Mouse (Mus musculus) heart, postnatal 25 days (tissue): ENCODE measurements around the gene Eipr1. TPM values are rescaled to one million over a fixed set of nuclear protein-coding genes. Genes with fewer than 3 reads are reported as not detected.
"Not testable (repeated sequence)": the region's sequence is repeated elsewhere in the genome, so short reads cannot be mapped to it uniquely, and the experiment has no call there.

Experiments
- DNase-seq: peaks from one replicate; pipeline ENCODE4 v3.0.0; 2022; ENCODE audit warnings: low spot score
- intact Hi-C: fragments of 180-260 bp; cut with DNase I; formaldehyde crosslinking; loops from one replicate; pipeline ENCODE4 v1.15.1; 2025
- total RNA-seq, 2 experiments: library from RNA; stranded (reverse); gene quantifications; 2 replicates each; pipeline ENCODE4 v1.2.3; 2021

The Eipr1 gene
- 1 to 10 TPM; 8.5 to 9.4 TPM for total RNA-seq

DNA sequence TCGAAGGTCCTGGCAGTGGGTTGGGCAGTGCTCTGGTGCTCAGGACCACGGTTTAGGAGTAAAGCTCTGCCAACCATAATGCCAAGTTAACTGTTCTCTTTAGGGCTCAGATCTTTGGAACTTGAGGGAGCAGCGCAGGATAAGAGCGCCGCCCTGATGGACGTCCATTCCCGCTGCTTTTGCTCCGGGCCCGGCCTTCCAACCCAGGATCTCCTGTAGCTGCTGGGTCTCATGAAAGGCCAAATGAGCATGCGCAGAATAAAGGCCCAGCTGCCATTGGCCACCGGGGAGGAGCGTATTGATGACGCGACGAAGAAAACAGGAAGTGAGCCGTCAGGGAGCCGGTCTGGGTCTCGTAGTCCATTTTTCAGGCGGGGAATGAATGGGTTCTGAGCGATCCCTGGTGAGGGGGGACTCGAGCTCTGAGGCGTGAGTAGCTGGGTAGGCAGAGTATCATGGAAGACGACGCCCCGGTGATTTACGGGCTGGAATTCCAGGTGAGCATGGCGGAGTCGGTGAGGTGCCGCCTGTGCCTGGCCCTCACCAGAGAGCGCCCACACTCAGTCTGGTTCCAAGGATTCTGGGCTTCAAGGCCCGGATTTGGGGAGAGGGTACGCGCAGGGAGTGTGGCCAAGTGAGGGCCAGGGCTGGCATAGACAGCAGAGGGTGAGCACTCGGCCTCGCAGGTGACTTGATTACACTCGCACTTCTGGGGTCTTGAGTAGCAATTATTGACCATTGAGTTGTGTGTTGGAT is at the start of gene Eipr1:
Gene Eipr1 (plus strand): TSS at position 296 of the 756 bp plus-strand sequence.
- intact Hi-C loops = loop anchor here (5.0 kb wide), 2 partner anchors 99 to 541 kb away; no protein-coding TSS in a partner anchor
- peak; percentile 83 for DNase-seq

DNA sequence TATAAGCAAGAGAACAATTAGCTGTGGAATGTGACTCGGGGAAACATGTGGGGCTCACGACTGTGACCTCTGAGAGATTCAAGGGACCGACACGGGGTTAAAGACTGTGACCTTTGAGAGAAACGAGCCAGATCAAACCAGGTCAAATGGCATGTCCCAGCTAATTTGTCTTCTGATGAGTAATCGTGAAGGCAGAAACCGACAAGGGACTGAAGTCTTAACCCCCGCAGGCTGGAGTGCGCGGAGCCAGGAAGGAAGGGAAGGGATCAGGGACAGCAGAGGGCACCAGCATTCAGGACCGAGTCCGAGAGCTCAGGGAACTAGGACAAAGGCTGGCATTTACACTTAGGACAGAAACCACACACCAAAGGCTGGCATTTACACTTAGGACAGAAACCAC is 47.2 kb upstream of the Eipr1 start:
- intact Hi-C loops = loop anchor here (5.0 to 10.0 kb wide), 2 partner anchors 128 to 430 kb away; no protein-coding TSS in a partner anchor
- DNase-seq = no peak

DNA sequence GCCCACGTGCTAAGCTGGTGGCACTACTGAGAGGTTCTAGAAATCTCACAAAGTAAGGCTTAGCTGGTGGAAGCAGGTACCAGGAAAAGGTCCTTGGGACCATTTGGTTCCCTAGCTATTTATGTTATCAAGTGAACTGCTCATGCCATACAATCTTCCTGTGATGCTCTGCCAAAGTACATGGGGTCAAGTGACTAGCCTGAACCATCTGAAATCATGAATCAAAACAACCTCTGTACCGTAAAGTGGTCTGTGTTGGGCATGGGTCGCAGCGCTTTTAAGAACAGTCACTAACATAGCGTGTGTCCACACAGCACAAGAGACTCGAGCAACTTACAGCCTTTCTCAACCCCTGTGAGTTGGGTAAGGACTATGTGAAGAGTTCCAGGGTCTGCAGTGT is 46.4 kb upstream of the Eipr1 start:
- intact Hi-C loops = loop anchor here (10.0 kb wide), 1 partner anchor 430 kb away; no protein-coding TSS in a partner anchor
- no peak for DNase-seq

DNA sequence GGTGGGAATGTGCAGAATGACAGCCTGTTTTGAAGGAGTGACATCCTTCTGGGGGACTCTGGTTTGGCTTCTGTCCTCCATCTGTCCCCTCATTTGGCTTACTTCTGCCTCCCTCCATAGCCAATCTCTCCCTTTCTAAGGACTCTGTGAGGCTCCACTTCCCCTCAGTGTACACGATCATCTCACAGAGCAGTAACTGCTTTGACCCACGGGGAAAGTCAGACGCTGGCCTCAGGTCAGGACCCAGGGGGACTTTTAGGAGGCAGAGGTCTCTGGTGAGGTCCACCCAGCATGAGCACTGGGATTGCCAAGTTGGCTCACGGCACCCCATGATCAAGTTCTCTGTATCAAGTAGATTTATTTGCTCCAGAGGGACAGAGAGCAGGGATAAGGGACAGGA is 43.4 kb upstream of the Eipr1 start:
- no peak for DNase-seq
- intact Hi-C loops = loop anchor here (10.0 kb wide), 1 partner anchor 427 kb away; no protein-coding TSS in a partner anchor

DNA sequence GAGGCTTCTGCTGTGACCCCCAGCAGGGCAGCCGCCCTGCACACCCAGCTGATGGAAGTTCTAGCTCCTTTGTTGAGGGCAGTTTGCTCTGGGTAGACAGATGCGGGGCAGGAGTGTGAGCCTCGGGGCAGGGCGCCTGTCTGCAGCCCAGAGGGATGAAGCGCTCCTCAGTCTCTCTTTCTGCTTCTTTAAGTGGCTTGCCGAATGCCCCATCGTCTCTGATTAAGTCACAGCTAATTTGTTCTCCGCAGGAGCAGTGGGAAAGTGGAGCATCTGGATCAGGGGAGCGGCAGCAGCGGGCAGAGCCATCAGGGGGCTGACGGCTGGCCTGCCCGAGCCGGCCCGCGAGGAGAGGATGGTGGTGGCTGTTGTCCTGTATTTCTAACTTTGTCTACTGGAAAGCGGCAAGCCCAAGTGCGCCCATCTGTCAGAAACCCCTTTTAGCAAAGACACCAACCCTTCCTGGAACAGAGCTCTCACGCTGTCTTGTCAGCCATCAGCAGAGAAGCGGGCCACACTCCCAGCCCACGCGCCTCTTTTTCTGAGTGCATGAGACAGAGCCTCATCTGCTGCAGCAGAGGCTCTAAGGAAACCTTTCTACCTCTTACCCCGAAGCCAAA is 40.9 kb upstream of the Eipr1 start:
- no peak for DNase-seq
- intact Hi-C loops = no loop called here

DNA sequence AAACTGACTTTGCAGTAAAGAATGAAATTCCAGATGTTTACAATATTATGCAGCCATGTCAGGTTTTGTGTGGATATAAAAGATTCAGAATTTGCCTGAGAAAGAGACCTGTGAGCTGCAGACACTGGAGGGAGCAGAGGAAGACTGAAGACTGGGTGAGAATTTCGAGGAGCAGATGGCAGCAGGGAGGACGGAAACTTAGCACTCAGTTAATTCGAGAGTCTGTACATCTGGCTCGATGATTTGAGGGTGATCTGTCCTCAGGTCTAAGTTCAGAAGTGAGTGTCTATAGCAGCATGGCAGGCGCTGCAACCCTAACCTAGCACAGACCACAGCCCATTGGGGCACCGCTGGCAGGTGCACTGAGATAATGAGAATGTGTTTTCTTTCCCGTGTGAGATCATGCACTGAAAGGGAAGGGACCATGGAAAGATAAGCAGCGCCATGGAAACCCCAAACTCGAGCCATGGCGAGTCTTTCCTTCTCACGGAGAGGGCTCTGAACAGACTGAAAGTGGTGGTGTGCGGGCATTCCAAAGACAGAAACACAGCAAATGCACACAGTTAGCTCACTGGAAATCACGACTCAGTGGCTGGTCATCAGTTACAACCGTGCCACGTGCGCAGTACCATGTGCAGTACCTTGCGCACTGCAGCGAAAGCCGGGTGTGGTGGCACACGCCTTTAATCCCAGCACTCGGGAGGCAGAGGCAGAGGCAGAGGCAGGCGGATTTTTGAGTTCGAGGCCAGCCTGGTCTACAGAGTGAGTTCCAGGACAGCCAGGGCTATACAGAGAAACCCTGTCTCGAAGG is 36.6 kb upstream of the Eipr1 start:
- no peak for DNase-seq
- intact Hi-C loops = no loop called here

DNA sequence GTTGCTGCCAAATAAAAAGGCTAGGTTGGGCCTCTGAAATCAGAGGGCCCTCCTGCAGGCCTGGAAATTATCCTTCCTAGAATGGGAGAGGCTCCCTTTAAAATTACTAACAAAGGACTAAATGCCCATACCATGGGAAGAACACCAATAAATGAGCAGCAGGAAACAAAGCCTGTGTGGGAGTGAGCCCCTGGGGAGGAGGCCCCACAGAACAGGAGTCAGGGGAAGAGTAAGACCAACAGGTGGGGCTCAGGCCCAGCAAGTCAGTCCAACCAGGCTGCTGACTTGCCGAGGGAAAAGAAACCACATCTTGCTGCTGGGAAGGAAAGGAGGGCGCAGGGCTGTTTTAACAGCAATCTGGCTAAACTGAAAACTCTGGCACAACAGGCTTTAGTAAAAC is 34.5 kb upstream of the Eipr1 start:
- intact Hi-C loops = no loop called here
- DNase-seq = no peak

DNA sequence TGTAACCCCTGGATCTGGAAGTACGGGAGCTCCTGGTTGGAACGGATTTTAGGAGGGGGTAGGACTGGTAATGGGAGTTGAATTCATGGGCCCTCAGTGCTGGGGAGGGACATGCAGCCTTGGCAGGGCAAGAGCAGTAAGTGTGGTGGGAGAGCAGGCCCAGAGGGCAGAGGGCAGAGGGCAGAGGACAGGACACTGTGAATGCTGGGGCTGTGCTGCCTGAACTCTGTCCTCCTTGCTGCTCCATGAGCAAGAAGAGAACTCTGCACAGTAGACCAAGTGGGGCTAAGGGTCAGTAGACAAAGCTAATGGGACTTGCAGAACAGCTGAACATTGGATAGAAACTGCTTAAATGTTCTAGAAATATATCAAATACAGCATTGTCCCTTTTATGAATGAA is 33.5 kb upstream of the Eipr1 start:
- DNase-seq = no peak
- intact Hi-C loops = no loop called here

DNA sequence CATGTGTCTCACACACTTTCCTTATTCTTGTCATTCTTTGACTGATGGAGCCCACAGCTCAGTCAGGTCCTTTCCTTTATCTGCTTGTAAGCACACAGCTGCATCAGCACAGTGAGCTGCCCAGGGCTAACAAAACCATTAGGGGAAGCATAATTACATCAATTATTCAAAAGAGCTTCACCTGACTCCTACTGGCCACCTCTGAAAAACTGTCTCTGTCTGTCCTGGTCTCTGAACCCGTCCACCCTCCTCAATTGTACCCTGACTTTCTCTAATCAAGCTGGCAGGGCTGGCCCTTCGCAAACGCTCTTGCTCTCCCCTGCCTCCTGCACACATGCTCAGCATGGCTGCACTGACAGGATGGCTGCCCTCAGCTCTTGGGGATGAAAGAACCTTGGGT is 27.2 kb upstream of the Eipr1 start:
- intact Hi-C loops = no loop called here

DNA sequence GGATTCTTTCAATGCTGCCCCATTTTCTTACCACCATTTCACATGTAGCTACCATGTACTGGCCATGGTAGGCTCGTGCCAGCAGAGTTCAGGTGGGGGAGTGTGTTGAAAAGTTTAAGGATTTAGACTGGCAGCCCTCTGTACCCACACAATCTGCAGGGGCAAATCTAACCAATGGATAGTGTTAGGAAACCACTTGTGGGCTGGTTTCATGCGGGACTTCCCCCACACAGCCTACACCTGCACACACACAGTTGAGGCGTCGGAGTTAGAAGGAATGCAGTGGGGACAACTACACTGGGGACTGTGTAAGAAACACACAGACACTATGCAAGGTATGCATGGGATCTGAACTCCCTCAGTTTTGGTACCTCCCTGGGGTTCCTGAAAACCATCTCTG is 25.4 kb upstream of the Eipr1 start:
- intact Hi-C loops = no loop called here
- DNase-seq = no peak

More for the DNA sequence above, 27.2 kb upstream of the Eipr1 start:
- no peak for DNase-seq

DNA sequence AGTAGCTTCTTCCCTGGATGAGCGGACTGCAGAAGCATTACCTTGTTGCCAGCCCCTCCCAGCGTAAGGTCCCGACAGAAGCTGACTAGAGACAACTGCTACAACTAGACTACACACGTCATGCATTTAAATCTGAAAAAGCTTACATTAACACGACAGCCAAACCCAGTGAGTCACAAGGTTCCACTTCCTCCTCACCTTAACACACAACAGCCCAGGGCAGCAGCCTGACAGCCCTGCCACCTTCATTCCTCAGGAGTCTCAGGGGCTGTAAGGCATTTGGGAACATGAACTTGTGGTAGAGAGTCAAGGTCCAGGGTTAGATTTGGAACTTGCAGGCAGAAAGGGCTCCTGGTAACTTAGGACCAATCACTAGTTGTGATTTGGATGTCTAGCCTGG is 24.5 kb upstream of the Eipr1 start:
- intact Hi-C loops = no loop called here
- DNase-seq = no peak

DNA sequence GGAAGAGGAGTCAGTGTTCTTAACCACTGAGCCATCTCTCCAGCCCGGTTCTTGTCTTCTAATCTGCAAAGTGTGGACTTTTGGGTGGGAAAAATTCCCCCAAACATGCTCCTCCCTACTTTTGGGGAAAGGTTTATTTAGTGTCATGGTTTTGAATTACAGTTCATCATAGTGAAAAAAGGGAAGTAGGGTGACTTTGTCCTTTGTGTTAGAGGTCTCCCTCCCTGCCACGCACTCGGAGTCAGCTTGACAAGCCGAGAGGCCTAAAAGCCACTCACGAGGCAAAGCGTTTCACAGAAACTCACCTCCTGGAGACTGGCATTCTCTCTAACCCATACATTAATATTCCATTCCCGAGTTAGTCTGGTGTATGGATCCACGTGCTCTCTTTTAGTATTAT is 19.0 kb upstream of the Eipr1 start:
- intact Hi-C loops = no loop called here
- DNase-seq = no peak

DNA sequence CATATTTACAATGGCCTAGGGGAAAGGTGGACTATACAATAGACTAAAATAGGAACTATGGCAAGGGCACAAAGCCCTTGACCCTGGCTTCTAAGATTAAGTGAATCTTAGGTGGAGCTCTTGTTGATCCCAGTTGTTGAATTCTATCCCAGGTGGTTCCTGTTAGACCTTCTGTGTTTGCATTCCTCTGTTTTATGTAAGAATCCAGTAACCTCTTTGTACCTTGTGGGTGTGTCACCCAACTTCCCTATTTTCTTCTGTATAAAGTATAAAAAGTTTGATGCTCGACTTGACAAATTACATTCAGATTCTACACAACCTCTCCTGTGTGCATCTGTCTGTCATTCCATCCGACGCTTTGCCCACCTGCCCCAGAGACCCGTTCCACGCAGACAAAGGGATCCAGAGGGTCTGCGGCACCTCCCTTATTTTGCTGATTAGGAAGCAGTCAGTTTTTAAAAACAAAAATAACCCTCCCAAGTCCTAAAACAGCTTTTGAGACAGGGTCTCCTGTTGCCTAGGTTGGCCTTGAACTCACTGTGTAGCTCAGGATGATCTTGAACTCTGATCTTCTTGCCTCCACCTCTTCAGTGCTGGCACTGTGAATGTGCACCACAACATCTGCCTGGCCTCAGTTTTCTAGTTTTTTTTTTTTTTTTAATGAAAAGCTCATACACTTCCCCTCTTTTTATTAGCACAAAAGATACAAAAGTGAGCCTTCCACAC is 17.9 kb upstream of the Eipr1 start:
- DNase-seq, intact Hi-C loops: not testable (repeated sequence)

DNA sequence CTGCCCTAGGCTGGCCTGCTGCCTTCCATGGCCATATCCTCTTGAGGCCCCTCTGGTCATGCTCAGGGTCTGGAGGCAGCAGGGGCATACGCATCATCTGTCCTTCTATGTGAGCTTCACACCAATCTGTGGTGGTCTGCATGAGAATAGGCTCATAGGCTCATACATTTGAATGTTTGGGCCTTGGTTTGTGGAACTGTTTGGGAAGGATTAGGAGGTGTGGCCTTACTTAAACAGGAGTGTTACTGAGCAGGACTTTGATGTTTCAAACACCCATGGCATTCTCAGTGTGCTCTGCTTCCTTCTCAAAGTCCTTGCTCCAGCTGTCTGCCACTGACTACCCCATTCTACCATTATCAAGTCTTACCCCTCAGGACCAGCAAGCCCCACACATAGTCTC is 17.3 kb upstream of the Eipr1 start:
- intact Hi-C loops = no loop called here
- no peak for DNase-seq

DNA sequence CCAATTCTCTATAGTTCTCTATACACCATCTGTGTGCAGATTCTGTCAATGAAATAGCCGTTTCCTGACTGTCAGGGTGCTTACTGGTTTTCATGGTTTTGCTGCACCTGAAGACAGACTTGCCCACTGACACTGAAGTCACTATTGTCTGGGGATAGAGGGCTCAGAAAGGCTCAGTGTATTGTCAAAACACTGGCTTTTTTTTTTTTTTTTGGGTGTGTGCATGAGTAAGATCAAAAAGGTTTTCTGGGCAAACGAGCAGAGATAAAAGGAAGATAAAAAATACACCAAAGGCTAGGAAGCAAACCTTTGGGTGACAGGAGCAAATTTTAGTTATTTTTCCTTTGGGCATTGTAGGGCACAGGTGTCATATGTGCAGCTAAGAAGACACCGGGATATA is 16.3 kb upstream of the Eipr1 start:
- DNase-seq = no peak
- intact Hi-C loops = no loop called here

DNA sequence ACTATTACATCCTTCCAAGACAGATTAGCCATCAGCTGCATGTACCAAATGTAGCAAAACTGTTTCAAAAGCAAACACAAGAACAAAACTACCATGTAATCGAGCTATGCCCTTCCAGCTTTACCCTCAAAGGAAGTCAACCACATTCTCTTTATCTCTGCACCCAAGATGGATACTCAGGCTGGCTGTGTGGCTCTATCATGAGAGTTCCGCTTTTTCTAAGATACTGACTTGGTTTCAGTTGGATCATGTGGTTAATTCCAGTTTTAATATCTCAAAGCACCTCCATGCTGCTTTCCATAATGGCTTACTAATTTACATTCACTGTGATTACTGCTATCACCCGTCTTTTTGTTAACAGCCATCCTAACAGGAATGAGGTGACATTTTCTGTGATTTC is 8.3 kb upstream of the Eipr1 start:
- intact Hi-C loops = no loop called here
- DNase-seq = no peak

DNA sequence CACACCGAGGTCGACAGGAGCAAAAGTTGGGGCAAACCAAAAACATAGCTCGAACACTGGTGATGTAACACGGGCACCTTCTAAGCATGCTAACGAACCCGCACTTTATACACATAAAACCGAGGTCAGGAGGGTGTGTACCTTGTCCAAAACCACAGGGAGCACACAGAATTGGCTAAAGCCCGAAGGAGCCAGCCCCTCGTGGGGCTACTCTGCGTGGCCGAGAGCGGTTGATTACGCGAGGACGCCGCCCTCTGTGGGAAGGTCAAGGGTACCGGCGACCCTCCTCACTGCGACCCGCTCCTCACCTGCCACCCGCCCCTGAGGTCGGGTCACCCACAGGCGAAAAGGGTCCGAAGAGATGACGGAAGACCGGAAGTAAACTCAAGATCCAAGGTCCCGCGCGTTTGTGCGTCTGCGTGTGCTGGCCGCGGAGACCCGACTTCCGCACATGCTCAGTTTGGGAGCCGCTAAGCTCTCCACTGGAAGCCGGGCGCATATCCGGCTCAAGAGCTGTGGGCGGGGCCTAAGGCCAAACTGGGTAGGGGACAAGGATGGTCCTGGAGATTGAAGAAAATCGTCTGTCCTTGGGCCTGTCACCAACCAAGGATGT is 1.5 kb upstream of the Eipr1 start, which contains the start of gene Trappc12:
Gene Trappc12 (minus strand): TSS at position 452 of the 613 bp plus-strand sequence.
- intact Hi-C loops = loop anchor here (5.0 kb wide), 2 partner anchors 98 to 542 kb away; no protein-coding TSS in a partner anchor
- DNase-seq = peak; percentile 71

DNA sequence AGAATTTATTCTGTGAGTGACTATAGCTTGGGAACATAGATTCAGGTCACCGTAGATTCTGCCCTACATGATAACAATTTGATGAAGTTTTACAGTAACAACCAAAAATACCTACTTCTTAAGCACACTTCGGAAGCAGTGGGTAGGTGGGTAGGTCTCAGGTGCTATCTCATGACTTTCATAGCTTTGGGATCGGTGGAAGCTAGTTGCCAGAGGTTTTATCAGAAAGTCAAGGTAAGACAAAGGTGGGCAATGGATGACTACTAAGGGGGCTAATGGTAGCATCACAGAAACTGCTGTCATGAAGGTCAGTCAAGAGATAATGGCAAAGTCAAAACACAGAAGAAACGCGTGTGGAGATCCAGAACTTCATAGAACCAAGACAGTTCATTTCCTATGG is 727 bp upstream of the Eipr1 start:
- no peak for DNase-seq
- intact Hi-C loops = loop anchor here (5.0 kb wide), 2 partner anchors 99 to 541 kb away; no protein-coding TSS in a partner anchor

DNA sequence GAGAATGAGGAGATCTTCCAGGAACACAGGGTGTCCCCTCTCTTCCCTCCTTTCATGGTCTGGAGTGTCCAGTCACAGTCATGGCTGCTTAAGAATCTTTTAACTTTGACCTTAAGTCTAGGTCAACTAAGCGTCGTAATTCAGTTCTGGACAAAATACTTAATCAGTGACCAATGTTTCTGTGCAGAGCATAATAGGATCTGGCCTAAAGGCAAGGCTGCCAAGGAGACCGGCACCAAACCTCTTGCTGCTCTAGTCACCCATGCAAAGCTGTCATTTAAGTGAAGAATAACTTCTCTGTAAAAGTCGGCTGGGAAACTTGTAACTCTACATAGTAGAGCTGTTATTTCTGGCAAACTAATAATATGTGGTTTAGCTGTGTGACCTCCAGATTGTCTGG is 4.4 kb downstream of the Eipr1 start:
- intact Hi-C loops = no loop called here
- no peak for DNase-seq
